Mouse (Mus musculus) skeletal muscle tissue, adult 2 months (tissue): ENCODE measurements around the gene Hibadh.

ENCODE experiments used
- DNase-seq: peaks from one replicate; pipeline ENCODE4 v3.0.0-alpha.2; 2012; ENCODE audit warnings: low read depth, low spot score

Hibadh gene

DNA sequence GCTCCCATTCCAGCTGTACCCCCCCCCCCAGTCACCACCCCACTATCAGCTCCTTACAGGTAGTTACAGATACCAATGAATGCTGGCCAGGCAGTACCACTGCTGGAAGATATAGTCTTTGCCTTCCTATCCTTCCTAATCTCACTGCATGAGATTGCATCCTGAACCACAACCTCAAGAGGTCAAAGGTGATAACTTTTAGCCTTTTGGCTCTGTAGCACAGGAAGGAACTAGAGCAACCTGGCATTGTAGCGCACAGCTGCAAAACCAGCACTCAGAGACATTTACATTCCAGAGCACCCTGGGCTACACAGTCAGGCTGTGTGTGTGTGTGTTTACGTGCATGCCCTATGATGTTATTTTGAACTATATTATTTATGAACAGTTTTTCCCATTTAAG lies 137.2 kb downstream of the Hibadh start:
- no peak for DNase-seq

DNA sequence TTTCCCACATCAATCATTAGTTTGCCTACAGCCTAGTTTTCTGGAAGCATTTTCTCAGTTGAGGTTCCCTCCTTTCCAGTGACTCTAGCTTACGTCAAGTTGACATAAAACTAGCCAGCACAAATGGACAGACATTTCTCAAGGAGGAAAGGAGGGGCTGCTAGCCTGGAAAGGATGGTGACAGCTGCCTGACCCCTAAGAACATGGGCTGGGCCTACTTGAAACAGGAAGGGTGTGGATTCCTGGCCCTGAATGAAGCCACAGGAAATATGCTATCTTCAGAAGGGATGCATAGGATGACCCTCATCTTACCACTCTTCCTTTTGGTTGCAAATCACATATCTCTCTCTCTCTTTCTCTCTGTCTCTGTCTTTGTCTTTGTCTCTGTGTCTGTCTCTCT lies 138.7 kb downstream of the Hibadh start:
- no peak for DNase-seq
